Mouse (Mus musculus) C2C12 (cell line): Measurements from ENCODE around the gene Klf4.

Experiments
- CEBPB ChIP-seq: IDR thresholded peaks from one replicate; pipeline ENCODE4 v1.6.1; 2011; ENCODE audit warnings: low read depth, mild to moderate bottlenecking, control low read depth, moderate library complexity
- CTCF ChIP-seq: IDR thresholded peaks from one replicate; pipeline ENCODE4 v1.5.1; 2011; ENCODE audit not compliant: control insufficient read depth, insufficient read depth, insufficient read length
- FOSL1 ChIP-seq: IDR thresholded peaks from one replicate; pipeline ENCODE4 v1.8.0; 2011; ENCODE audit warnings: mild to moderate bottlenecking, low read length; ENCODE audit not compliant: poor library complexity, insufficient read depth, severe bottlenecking
- MAX ChIP-seq: IDR thresholded peaks from one replicate; pipeline ENCODE4 v1.6.1; 2011; ENCODE audit warnings: mild to moderate bottlenecking, control low read depth
- MYOG ChIP-seq: IDR thresholded peaks from one replicate; pipeline ENCODE4 v1.6.1; 2011; ENCODE audit not compliant: control insufficient read depth, insufficient read length; ENCODE audit errors: extremely low read depth
- USF1 ChIP-seq: IDR thresholded peaks from one replicate; pipeline ENCODE4 v1.6.1; 2011; ENCODE audit warnings: low read depth, mild to moderate bottlenecking, control low read depth, moderate library complexity

DNA sequence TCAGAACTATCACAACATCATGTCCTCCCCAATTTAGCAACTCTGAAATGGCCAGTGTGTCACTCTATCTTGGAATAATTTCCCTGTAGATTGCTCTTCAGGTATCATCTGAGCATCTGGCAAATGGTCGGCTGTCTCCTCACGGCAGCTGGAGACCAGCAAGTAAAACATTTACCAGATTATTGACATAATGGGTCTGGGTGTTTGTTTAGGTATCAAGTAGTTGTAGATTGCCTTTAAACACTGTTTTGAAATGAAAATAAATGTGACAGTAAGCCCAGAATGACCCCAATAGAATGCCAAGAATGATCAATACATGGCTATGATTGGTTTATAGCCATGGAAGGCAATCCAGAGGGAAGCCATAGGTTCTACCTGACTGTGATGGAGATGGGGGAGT lies 39.2 kb upstream of the Klf4 start:
- TF ChIP-seq CTCF (no peak), MYOG (no peak), USF1 (no peak), MAX (no peak), CEBPB (no peak), FOSL1 (no peak)
